In genomic region chr12:40035506-40035905, GRCm38 (mm10) we compare ENCODE assay signal across 8 mouse cellular contexts. TPM values are rescaled to one million over a fixed set of nuclear protein-coding genes. Genes with fewer than 3 reads are reported as not detected.
DNase-seq lines count a peak whose midpoint lies in the region; ATAC-seq and TF ChIP-seq lines count a peak whose summit lies in the region.

No protein-coding gene starts in this region.

- peaks cover 2% of the 10 kb centered on the region; the same call in 1 of the 2 replicates for H3K4me1 ChIP-seq in heart, adult 2 months (ENCODE audit: control insufficient read depth, insufficient read depth, low read length)
- peaks cover 29% of the 10 kb centered on the region for H3K4me1 ChIP-seq in megakaryocyte, embryonic 14.5 days
- H3K4me1 ChIP-seq in liver, embryonic 11.5 days (replicated peaks; ENCODE audit: control insufficient read depth, insufficient read depth, low read length), result 0 out of 2 replicates have a peak, but pooled peaks cover 3% of the 10 kb centered on the region
- no peaks in the 10 kb centered on the region; the same call in 1 of the 2 replicates for H3K4me1 ChIP-seq in stomach, embryonic 16.5 days (ENCODE audit: control insufficient read depth, insufficient read depth, low read length)

- H3K9ac ChIP-seq in heart, adult 2 months (ENCODE audit: low read depth, low read length), result no peak overlapping the region
- H3K9ac ChIP-seq in liver, embryonic 11.5 days (ENCODE audit: low read depth, low read length), result no peak overlapping the region
- H3K9ac ChIP-seq in stomach, embryonic 16.5 days (ENCODE audit: low read length), result no peak overlapping the region

- peak overlapping the region; percentile 84; the same call in 1 of the 2 replicates for H3K4me3 ChIP-seq in heart, adult 2 months
- H3K4me3 ChIP-seq in megakaryocyte, embryonic 14.5 days (replicated peaks), result peak overlapping the region; percentile 95
- peak overlapping the region; percentile 75 for H3K4me3 ChIP-seq in liver, embryonic 11.5 days (ENCODE audit: low read depth, low read length)
- H3K4me3 ChIP-seq in stomach, embryonic 16.5 days (replicated peaks; ENCODE audit: low read length), result peak overlapping the region; percentile 85

- intact Hi-C loops in heart, adult 2 months (cut with DNase I), result loop anchor here (5.0 kb wide), 2 partner anchors 38 to 198 kb away; no protein-coding TSS in a partner anchor
- intact Hi-C loops in heart, postnatal 10 days (cut with DNase I), result loop anchor here (5.0 kb wide), 2 partner anchors 78 to 293 kb away; no protein-coding TSS in a partner anchor
- intact Hi-C loops in left cerebral cortex, postnatal 25 days (cut with DNase I), result no loop called here

- TF ChIP-seq POLR2A in heart, adult 2 months (IDR thresholded peaks at IDR 0.05; ENCODE audit: insufficient read depth, low read depth, low read length), result no peak

- no peak for ATAC-seq in megakaryocyte, adult 5-6 weeks (ENCODE audit: poor library complexity, severe bottlenecking)
- no peak for ATAC-seq in liver, embryonic 11.5 days (replicated peaks; ENCODE audit: low FRiP score)
- no peak for ATAC-seq in stomach, embryonic 16.5 days (ENCODE audit: insufficient read depth, low FRiP score)

- H3K27ac ChIP-seq in heart, adult 2 months, result no peak overlapping the region
- no peak overlapping the region for H3K27ac ChIP-seq in liver, embryonic 11.5 days (ENCODE audit: low read depth, low read length)
- no peak overlapping the region for H3K27ac ChIP-seq in stomach, embryonic 16.5 days (ENCODE audit: low read length)

- H3K4me2 ChIP-seq in liver, embryonic 11.5 days, result peak overlapping the region; percentile 83
- peak overlapping the region; percentile 68 for H3K4me2 ChIP-seq in stomach, embryonic 16.5 days (ENCODE audit: low read depth, low read length)

- 68% methylated on average over 4 of the region's 4 CpGs for WGBS in heart, adult 2 months
- WGBS in liver, embryonic 11.5 days, result 80% methylated on average over 4 of the region's 4 CpGs
- WGBS in stomach, embryonic 16.5 days, result 58% methylated on average over 4 of the region's 4 CpGs

- no peak for DNase-seq in heart, adult 2 months
- DNase-seq in heart, postnatal 10 days, result no peak
- DNase-seq in liver, embryonic 11.5 days (ENCODE audit: low spot score), result no peak
- DNase-seq in left cerebral cortex, postnatal 25 days (ENCODE audit: low spot score in 2 of 2), result no peak
- no peak for DNase-seq in thymus, adult 18-20 months

- H3K79me2 ChIP-seq in heart, adult 2 months (replicated peaks; ENCODE audit: control insufficient read depth, insufficient read depth, low read length), result 0 out of 2 replicates have a peak, but pooled peaks cover 1% of the 10 kb centered on the region

- TF ChIP-seq CTCF in heart, adult 2 months (IDR thresholded peaks at IDR 0.05), result no peak

- H3K27me3 ChIP-seq in heart, adult 2 months (ENCODE audit: control insufficient read depth, insufficient read depth, low read length), result no peaks in the 10 kb centered on the region
- H3K27me3 ChIP-seq in megakaryocyte, embryonic 14.5 days (replicated peaks), result no peaks in the 10 kb centered on the region
- no peaks in the 10 kb centered on the region for H3K27me3 ChIP-seq in liver, embryonic 11.5 days (replicated peaks; ENCODE audit: control insufficient read depth, insufficient read depth, low read length)
- H3K27me3 ChIP-seq in stomach, embryonic 16.5 days (ENCODE audit: control insufficient read depth, insufficient read depth, low read length), result no peaks in the 10 kb centered on the region

- peaks cover 19% of the 10 kb centered on the region for H3K36me3 ChIP-seq in heart, adult 2 months (ENCODE audit: control insufficient read depth, insufficient read depth, low read length)
- H3K36me3 ChIP-seq in megakaryocyte, embryonic 14.5 days (replicated peaks; ENCODE audit: low read length), result peaks cover 46% of the 10 kb centered on the region
- no peaks in the 10 kb centered on the region; the same call in 1 of the 2 replicates for H3K36me3 ChIP-seq in liver, embryonic 11.5 days (ENCODE audit: control insufficient read depth, insufficient read depth, low read length)
- no peaks in the 10 kb centered on the region for H3K36me3 ChIP-seq in stomach, embryonic 16.5 days (ENCODE audit: control insufficient read depth, insufficient read depth, low read length)

- no peak for TF ChIP-seq EP300 in heart, adult 2 months (IDR thresholded peaks at IDR 0.05; ENCODE audit: insufficient read depth, low read depth, low read length)

- H3K9me3 ChIP-seq in megakaryocyte, embryonic 14.5 days, result no peaks in the 10 kb centered on the region
- H3K9me3 ChIP-seq in liver, embryonic 11.5 days (ENCODE audit: control insufficient read depth, low read length), result no peaks in the 10 kb centered on the region
- no peaks in the 10 kb centered on the region; the same call in 1 of the 2 replicates for H3K9me3 ChIP-seq in stomach, embryonic 16.5 days (replicated peaks; ENCODE audit: control insufficient read depth, low read length)

RNA-seq across cellular contexts. Expression of gene Arl4a, which starts 2.3 kb away (rescaled TPM):
- 10 to 100 TPM; 23.8 to 25.9 TPM for total RNA-seq in heart, adult 2 months (2021)
- polyA plus RNA-seq in heart, adult 2 months (2012; rRNA removed), result 8.6 and 12.9 TPM in 2 replicates
- 10 to 100 TPM; 24.7 to 36.9 TPM for total RNA-seq in heart, postnatal 10 days (2021)
- 22.3 and 34.7 TPM in 2 replicates for polyA plus RNA-seq in megakaryocyte, embryonic 14.5 days (2012; ENCODE audit: insufficient read depth, low replicate concordance)
- total RNA-seq in megakaryocyte, adult 5-6 weeks (2015), result 11.3 and 16.7 TPM in 2 replicates
- 9.3 and 9.9 TPM in 2 replicates for total RNA-seq in megakaryocyte, adult 5-6 weeks (2017)
- polyA plus RNA-seq in liver, embryonic 11.5 days (2014; fragmentation: Nextera tagmentation; extraction: Ambion mirVana), result 44.9 and 45.3 TPM in 2 replicates
- 39.3 and 49.3 TPM in 2 replicates for polyA plus RNA-seq in stomach, embryonic 16.5 days (2015; fragmentation: Nextera tagmentation; extraction: Ambion mirVana)
- 10 to 100 TPM; 48.1 to 48.2 TPM for total RNA-seq in left cerebral cortex, postnatal 25 days (2021)
